Mouse (Mus musculus) lung, adult 10 weeks (tissue): ENCODE measurements around the gene Olfr44. TPM values are rescaled to one million over a fixed set of nuclear protein-coding genes. Genes with fewer than 3 reads are reported as not detected.

Source experiments
- polyA plus RNA-seq: library from polyadenylated mRNA; stranded (reverse); fragments of 350-450 nt; fragmentation: Illumina TruSeq; extraction: RNeasy Lipid Tissue Mini Kit (QIAGEN cat#74804); gene quantifications from one replicate; pipeline ENCODE4 v1.2.3, GENCODE M21; 2014; ENCODE audit warnings: low read depth, low replicate concordance; ENCODE audit not compliant: insufficient read depth

Olfr44 gene
- not detected for polyA plus RNA-seq

DNA sequence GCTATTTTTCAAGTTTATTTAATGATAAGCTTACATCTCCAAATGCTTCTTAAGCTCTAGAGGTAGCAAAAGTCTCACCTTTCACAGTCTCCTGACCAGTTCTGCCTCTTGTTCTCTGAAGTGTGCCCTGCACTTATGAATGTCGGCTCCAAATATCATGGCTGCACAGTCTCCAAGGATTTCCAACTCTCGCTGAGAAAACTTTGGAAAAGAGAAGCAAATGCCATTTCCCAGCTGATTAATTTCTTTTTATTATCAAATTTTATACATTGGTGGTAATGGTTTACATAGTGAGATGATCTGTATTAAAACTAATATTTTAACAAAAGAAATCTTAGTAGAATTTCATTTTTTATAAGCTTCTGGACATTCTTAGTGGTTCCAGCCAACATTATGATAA lies at the start of gene Olfr44:
TSS of gene Olfr44 (minus strand) at position 101 of the 400 bp plus-strand sequence.

GRCm38 (mm10) chr9:39515531-39515930 lies 21.7 kb upstream of the Olfr44 start, which contains the start of gene Olfr957:
Olfr957 (minus strand) TSS chr9:39515809.

GRCm38 (mm10) chr9:39471844-39472243 lies 22.0 kb downstream of the Olfr44 start, which contains the start of gene Olfr955:
Olfr955 (minus strand) TSS chr9:39471944.

GRCm38 (mm10) chr9:39456401-39456800 lies 37.4 kb downstream of the Olfr44 start, which contains the start of gene Olfr954:
Olfr954 (plus strand) TSS chr9:39456701.

Other genes with a start within 250 kb of the Olfr44 start
- not detected for gene Olfr1537, start 244.0 kb downstream of the Olfr44 start, polyA plus RNA-seq
- gene Olfr945, start 217.2 kb downstream of the Olfr44 start, polyA plus RNA-seq = not detected
- not detected for gene Olfr948, start 167.9 kb downstream of the Olfr44 start, polyA plus RNA-seq
- gene Olfr951, start 106.6 kb downstream of the Olfr44 start, polyA plus RNA-seq = not detected
- not detected for gene Olfr952, start 66.8 kb downstream of the Olfr44 start, polyA plus RNA-seq
- not detected for gene Olfr954, start 37.3 kb downstream of the Olfr44 start, polyA plus RNA-seq
- not detected for gene Olfr955, start 22.1 kb downstream of the Olfr44 start, polyA plus RNA-seq
- not detected for gene Olfr957, start 21.8 kb upstream of the Olfr44 start, polyA plus RNA-seq
- not detected for gene Olfr958, start 60.1 kb upstream of the Olfr44 start, polyA plus RNA-seq
- gene Olfr959, start 81.6 kb upstream of the Olfr44 start, polyA plus RNA-seq = not detected
- 0.23 TPM for gene AW551984, start 110.4 kb upstream of the Olfr44 start, polyA plus RNA-seq
- not detected for gene Olfr148, start 116.7 kb upstream of the Olfr44 start, polyA plus RNA-seq
- not detected for gene Olfr960, start 127.4 kb upstream of the Olfr44 start, polyA plus RNA-seq
- not detected for gene Olfr961, start 151.1 kb upstream of the Olfr44 start, polyA plus RNA-seq
- not detected for gene Olfr963, start 173.2 kb upstream of the Olfr44 start, polyA plus RNA-seq
- not detected for gene Olfr149, start 213.1 kb upstream of the Olfr44 start, polyA plus RNA-seq
- gene Olfr965, start 217.4 kb upstream of the Olfr44 start, polyA plus RNA-seq = not detected
- not detected for gene Olfr150, start 237.0 kb upstream of the Olfr44 start, polyA plus RNA-seq